Mouse (Mus musculus): Measurements from ENCODE around the gene Cldnd2. TPM values are rescaled to one million over a fixed set of nuclear protein-coding genes. Genes with fewer than 3 reads are reported as not detected.
"Not testable (repeated sequence)": the region's sequence is repeated elsewhere in the genome, so short reads cannot be mapped to it uniquely, and the experiment has no call there.

Gene Cldnd2
- not detected in 2 replicates for polyA plus RNA-seq (2015; fragmentation: Nextera tagmentation; extraction: Ambion mirVana)

- H3K4me2 ChIP-seq = no peak within 1 kb of the TSS
- no peak for ATAC-seq (ENCODE audit: low read depth)
- no peaks in the 10 kb centered on the region for H3K9me3 ChIP-seq
- H3K27me3 ChIP-seq = peaks cover 10% of the 10 kb centered on the region
- WGBS = 83% methylated on average over 6 of the region's 6 CpGs
- H3K9ac ChIP-seq = no peak within 1 kb of the TSS
- H3K36me3 ChIP-seq = no peaks in the 10 kb centered on the region
- H3K4me1 ChIP-seq (replicated peaks) = peaks cover 22% of the 10 kb centered on the region
- no peak within 1 kb of the TSS for H3K4me3 ChIP-seq
- no peak within 1 kb of the TSS for H3K27ac ChIP-seq (replicated peaks)
Measured at GRCm38 (mm10) chr7:43440482-43440881, at the start of gene Cldnd2. Cldnd2 (plus strand) TSS chr7:43440782.

GRCm38 (mm10) chr7:43392349-43393121 lies 48.0 kb upstream of the Cldnd2 start:
- no peaks in the 10 kb centered on the region for H3K36me3 ChIP-seq
- H3K4me3 ChIP-seq = no peak overlapping the region
- H3K4me2 ChIP-seq = no peak overlapping the region
- no peak overlapping the region for H3K27ac ChIP-seq (replicated peaks)
- H3K9ac ChIP-seq = no peak overlapping the region
- H3K4me1 ChIP-seq (replicated peaks) = no peaks in the 10 kb centered on the region
- H3K27me3 ChIP-seq = no peaks in the 10 kb centered on the region
- H3K9me3 ChIP-seq = no peaks in the 10 kb centered on the region
- no peak for ATAC-seq (ENCODE audit: low read depth)
- WGBS = 83% methylated on average over 8 of the region's 8 CpGs

GRCm38 (mm10) chr7:43399501-43399900 lies 41.1 kb upstream of the Cldnd2 start:
- H3K4me2 ChIP-seq = no peak overlapping the region
- no peak for ATAC-seq (ENCODE audit: low read depth)
- no peaks in the 10 kb centered on the region for H3K4me1 ChIP-seq (replicated peaks)
- H3K36me3 ChIP-seq = no peaks in the 10 kb centered on the region
- H3K4me3 ChIP-seq = no peak overlapping the region
- no peaks in the 10 kb centered on the region for H3K27me3 ChIP-seq
- WGBS = 90% methylated on average over 2 of the region's 2 CpGs
- no peak overlapping the region for H3K27ac ChIP-seq (replicated peaks)
- no peaks in the 10 kb centered on the region for H3K9me3 ChIP-seq
- H3K9ac ChIP-seq = no peak overlapping the region

- Histone ChIP-seq H3K9me3 (no peaks in the 10 kb centered on the region), H3K27me3 (no peaks in the 10 kb centered on the region), H3K4me3 (no peak overlapping the region), H3K27ac (replicated peaks) (no peak overlapping the region), H3K4me1 (replicated peaks) (no peaks in the 10 kb centered on the region), H3K4me2 (no peak overlapping the region), H3K9ac (no peak overlapping the region), H3K36me3 (no peaks in the 10 kb centered on the region)
- ATAC-seq (ENCODE audit: low read depth) = no peak
- 21% methylated on average over 2 of the region's 2 CpGs for WGBS
Measured at GRCm38 (mm10) chr7:43402718-43403117, 37.9 kb upstream of the Cldnd2 start.

- Histone ChIP-seq H3K4me2 (no peak overlapping the region), H3K36me3 (no peaks in the 10 kb centered on the region), H3K27ac (replicated peaks) (no peak overlapping the region), H3K4me3 (no peak overlapping the region), H3K9me3 (no peaks in the 10 kb centered on the region), H3K27me3 (no peaks in the 10 kb centered on the region), H3K4me1 (replicated peaks) (no peaks in the 10 kb centered on the region), H3K9ac (no peak overlapping the region)
- no peak for ATAC-seq (ENCODE audit: low read depth)
- WGBS = 89% methylated on average over 3 of the region's 3 CpGs
Measured at GRCm38 (mm10) chr7:43407573-43407972, 33.0 kb upstream of the Cldnd2 start.

- WGBS = 87% methylated on average over 4 of the region's 4 CpGs
- no peak for ATAC-seq (ENCODE audit: low read depth)
- Histone ChIP-seq H3K27ac (replicated peaks) (no peak within 1 kb of the TSS), H3K9me3 (no peaks in the 10 kb centered on the region), H3K4me2 (no peak within 1 kb of the TSS), H3K36me3 (no peaks in the 10 kb centered on the region), H3K9ac (no peak within 1 kb of the TSS), H3K4me3 (no peak within 1 kb of the TSS), H3K27me3 (no peaks in the 10 kb centered on the region), H3K4me1 (replicated peaks) (no peaks in the 10 kb centered on the region)
Measured at GRCm38 (mm10) chr7:43408131-43408553, 32.4 kb upstream of the Cldnd2 start, which contains the start of gene Siglecg. Siglecg (plus strand) TSS chr7:43408204.

- no peak for ATAC-seq (ENCODE audit: low read depth)
- Histone ChIP-seq H3K9ac (no peak overlapping the region), H3K27me3 (no peaks in the 10 kb centered on the region), H3K27ac (replicated peaks) (no peak overlapping the region), H3K4me1 (replicated peaks) (no peaks in the 10 kb centered on the region), H3K9me3 (no peaks in the 10 kb centered on the region), H3K36me3 (no peaks in the 10 kb centered on the region), H3K4me3 (no peak overlapping the region), H3K4me2 (no peak overlapping the region)
- WGBS = 81% methylated on average over 3 of the region's 3 CpGs
Measured at GRCm38 (mm10) chr7:43409084-43409483, 31.5 kb upstream of the Cldnd2 start.

GRCm38 (mm10) chr7:43411724-43412123 lies 28.9 kb upstream of the Cldnd2 start:
- not testable (repeated sequence) for H3K36me3 ChIP-seq; H3K4me3 ChIP-seq; ATAC-seq (ENCODE audit: low read depth); H3K27ac ChIP-seq (replicated peaks); H3K4me1 ChIP-seq (replicated peaks); H3K4me2 ChIP-seq; H3K27me3 ChIP-seq; H3K9ac ChIP-seq; H3K9me3 ChIP-seq
- WGBS = 36% methylated on average over 4 of the region's 4 CpGs

GRCm38 (mm10) chr7:43417298-43417697 lies 23.3 kb upstream of the Cldnd2 start:
- Histone ChIP-seq H3K27me3 (0 out of 2 replicates have a peak, but pooled peaks cover 2% of the 10 kb centered on the region), H3K27ac (replicated peaks) (no peak overlapping the region), H3K9ac (no peak overlapping the region), H3K9me3 (no peaks in the 10 kb centered on the region), H3K36me3 (no peaks in the 10 kb centered on the region), H3K4me3 (no peak overlapping the region), H3K4me2 (no peak overlapping the region), H3K4me1 (replicated peaks) (no peaks in the 10 kb centered on the region)
- 86% methylated on average over 10 of the region's 10 CpGs for WGBS
- no peak for ATAC-seq (ENCODE audit: low read depth)

GRCm38 (mm10) chr7:43422995-43423617 lies 17.5 kb upstream of the Cldnd2 start:
- H3K27me3 ChIP-seq = 0 out of 2 replicates have a peak, but pooled peaks cover 2% of the 10 kb centered on the region
- H3K4me1 ChIP-seq (replicated peaks) = peaks cover 5% of the 10 kb centered on the region
- H3K27ac ChIP-seq (replicated peaks) = no peak overlapping the region
- H3K4me3 ChIP-seq = no peak overlapping the region
- H3K9me3 ChIP-seq = no peaks in the 10 kb centered on the region
- H3K36me3 ChIP-seq = no peaks in the 10 kb centered on the region
- peak overlapping the region; percentile 33 for H3K4me2 ChIP-seq
- ATAC-seq (ENCODE audit: low read depth) = peak; percentile 93
- 17% methylated on average over 11 of the region's 11 CpGs for WGBS
- H3K9ac ChIP-seq = no peak overlapping the region

- Histone ChIP-seq H3K9me3 (no peaks in the 10 kb centered on the region), H3K27me3 (0 out of 2 replicates have a peak, but pooled peaks cover 2% of the 10 kb centered on the region), H3K27ac (replicated peaks) (no peak overlapping the region), H3K4me3 (no peak overlapping the region), H3K36me3 (no peaks in the 10 kb centered on the region), H3K4me1 (replicated peaks) (peaks cover 5% of the 10 kb centered on the region), H3K9ac (no peak overlapping the region), H3K4me2 (no peak overlapping the region)
- no peak for ATAC-seq (ENCODE audit: low read depth)
- 69% methylated on average over 3 of the region's 3 CpGs for WGBS
Measured at GRCm38 (mm10) chr7:43423991-43424625, 16.5 kb upstream of the Cldnd2 start.

- Histone ChIP-seq H3K4me2 (no peak within 1 kb of the TSS), H3K27ac (replicated peaks) (no peak within 1 kb of the TSS), H3K27me3 (no peaks in the 10 kb centered on the region), H3K4me3 (no peak within 1 kb of the TSS), H3K9me3 (no peaks in the 10 kb centered on the region), H3K9ac (no peak within 1 kb of the TSS), H3K36me3 (no peaks in the 10 kb centered on the region), H3K4me1 (replicated peaks) (peaks cover 5% of the 10 kb centered on the region)
- 84% methylated on average over 8 of the region's 8 CpGs for WGBS
- no peak for ATAC-seq (ENCODE audit: low read depth)
Measured at GRCm38 (mm10) chr7:43427406-43427805, 13.2 kb upstream of the Cldnd2 start, which contains the start of gene Lim2. Lim2 (plus strand) TSS chr7:43427670.

All from neural tube, embryonic 13.5 days (tissue).